Mouse (Mus musculus) forebrain, embryonic 15.5 days (tissue): ENCODE data around the gene Ano6. TPM values are rescaled to one million over a fixed set of nuclear protein-coding genes. Genes with fewer than 3 reads are reported as not detected.

Experiments used
- ATAC-seq: fragments of 200-750 bp; cut with Nextera tagmentation; replicated peaks from 2 replicates; pipeline ENCODE4 v1.8.0; 2017; ENCODE audit warnings: mild to moderate bottlenecking, moderate TSS enrichment, moderate library complexity
- H3K27ac ChIP-seq: fragments of 300-500 bp; sonication (generic); replicated peaks from 2 replicates; pipeline ENCODE4 v1.5.1; 2015; ENCODE audit warnings: mild to moderate bottlenecking, inconsistent platforms
- H3K27me3 ChIP-seq: fragments of 300-500 bp; sonication (generic); 2 replicates; pipeline ENCODE4 v1.6.1; 2015; ENCODE audit warnings: inconsistent platforms
- H3K36me3 ChIP-seq: fragments of 300-500 bp; sonication (generic); 2 replicates; pipeline ENCODE4 v1.6.1; 2015; ENCODE audit warnings: mild to moderate bottlenecking, inconsistent platforms
- H3K4me1 ChIP-seq: fragments of 300-500 bp; sonication (generic); 2 replicates; pipeline ENCODE4 v1.6.1; 2015; ENCODE audit warnings: inconsistent platforms
- H3K4me2 ChIP-seq: fragments of 300-500 bp; sonication (generic); replicated peaks from 2 replicates; pipeline ENCODE4 v1.6.1; 2015; ENCODE audit warnings: mild to moderate bottlenecking, inconsistent platforms
- H3K4me3 ChIP-seq: fragments of 300-500 bp; sonication (generic); 2 replicates; pipeline ENCODE4 v1.5.1; 2015; ENCODE audit warnings: mild to moderate bottlenecking, inconsistent platforms
- H3K9ac ChIP-seq: fragments of 300-500 bp; sonication (generic); replicated peaks from 2 replicates; pipeline ENCODE4 v1.6.1; 2015; ENCODE audit warnings: mild to moderate bottlenecking, inconsistent platforms
- H3K9me3 ChIP-seq: fragments of 300-500 bp; sonication (generic); 2 replicates; pipeline ENCODE4 v1.6.1; 2016; ENCODE audit warnings: inconsistent platforms
- WGBS: fragments of 180-500 bp; shearing (Covaris S2); methylation state at CpG from one replicate; pipeline ENCODE4 v1.1.7; 2015; ENCODE audit warnings: mixed read lengths; 5-methylcytosine and 5-hydroxymethylcytosine counted together
- microRNA-seq: library from miRNA; unstranded; fragments of <30 nt; microRNA quantifications from one replicate; pipeline ENCODE4, GENCODE M21; 2016
- polyA plus RNA-seq: library from polyadenylated mRNA; unstranded; fragments of >200 nt; fragmentation: Nextera tagmentation; extraction: Ambion mirVana; gene quantifications from 2 replicates; pipeline ENCODE4 v1.2.1, GENCODE M21; 2015

Gene Ano6
- polyA plus RNA-seq, 1 experiment from 2014 or later = 22.1 TPM

- Histone ChIP-seq H3K9me3 (no peaks in the 10 kb centered on the region), H3K27ac (no peak overlapping the region), H3K4me1 (no peaks in the 10 kb centered on the region), H3K27me3 (no peaks in the 10 kb centered on the region), H3K9ac (no peak overlapping the region), H3K4me3 (no peak overlapping the region), H3K4me2 (no peak overlapping the region), H3K36me3 (no peaks in the 10 kb centered on the region)
- 88% methylated on average over 6 of the region's 6 CpGs for WGBS
- ATAC-seq = no peak
Measured at GRCm38 (mm10) chr15:96002958-96003601, 212.4 kb downstream of the Ano6 start.

- Histone ChIP-seq H3K9me3 (no peaks in the 10 kb centered on the region; the same call in 1 of the 2 replicates), H3K4me1 (peaks cover 5% of the 10 kb centered on the region; the same call in 1 of the 2 replicates), H3K4me3 (no peak overlapping the region), H3K9ac (no peak overlapping the region), H3K27me3 (no peaks in the 10 kb centered on the region), H3K27ac (peak overlapping the region; percentile 63; the same call in 1 of the 2 replicates), H3K4me2 (no peak overlapping the region), H3K36me3 (no peaks in the 10 kb centered on the region)
- 87% methylated on average over 16 of the region's 16 CpGs for WGBS
- ATAC-seq = no peak
Measured at GRCm38 (mm10) chr15:96011640-96012390, 221.2 kb downstream of the Ano6 start.

- no peak overlapping the region for H3K9ac ChIP-seq
- H3K4me1 ChIP-seq = peaks cover 5% of the 10 kb centered on the region; the same call in 1 of the 2 replicates
- peak; percentile 78 for ATAC-seq
- 28% methylated on average over 8 of the region's 8 CpGs for WGBS
- peak overlapping the region; percentile 63; the same call in 1 of the 2 replicates for H3K27ac ChIP-seq
- H3K36me3 ChIP-seq = no peaks in the 10 kb centered on the region
- peak overlapping the region; percentile 19; the same call in 1 of the 2 replicates for H3K4me2 ChIP-seq
- no peaks in the 10 kb centered on the region for H3K27me3 ChIP-seq
- H3K9me3 ChIP-seq = no peaks in the 10 kb centered on the region; the same call in 1 of the 2 replicates
- H3K4me3 ChIP-seq = no peak overlapping the region
Measured at GRCm38 (mm10) chr15:96012391-96012775, 221.7 kb downstream of the Ano6 start.

- Histone ChIP-seq H3K4me3 (no peak overlapping the region), H3K4me2 (no peak overlapping the region), H3K27ac (no peak overlapping the region), H3K9ac (no peak overlapping the region), H3K4me1 (peaks cover 5% of the 10 kb centered on the region; the same call in 1 of the 2 replicates), H3K36me3 (no peaks in the 10 kb centered on the region), H3K9me3 (no peaks in the 10 kb centered on the region; the same call in 1 of the 2 replicates), H3K27me3 (no peaks in the 10 kb centered on the region)
- 94% methylated on average over 4 of the region's 4 CpGs for WGBS
- ATAC-seq = no peak
Measured at GRCm38 (mm10) chr15:96014501-96014900, 223.9 kb downstream of the Ano6 start.

- Histone ChIP-seq H3K27ac (no peak overlapping the region), H3K36me3 (no peaks in the 10 kb centered on the region), H3K4me1 (no peaks in the 10 kb centered on the region), H3K4me3 (no peak overlapping the region), H3K27me3 (no peaks in the 10 kb centered on the region), H3K9ac (no peak overlapping the region), H3K9me3 (no peaks in the 10 kb centered on the region; the same call in 1 of the 2 replicates), H3K4me2 (no peak overlapping the region)
- no peak for ATAC-seq
- WGBS = 93% methylated on average over 3 of the region's 3 CpGs
Measured at GRCm38 (mm10) chr15:96020465-96020864, 229.8 kb downstream of the Ano6 start.

GRCm38 (mm10) chr15:96021506-96021905 lies 230.9 kb downstream of the Ano6 start:
- Histone ChIP-seq H3K27ac (no peak overlapping the region), H3K27me3 (no peaks in the 10 kb centered on the region), H3K4me3 (no peak overlapping the region), H3K36me3 (no peaks in the 10 kb centered on the region), H3K4me1 (no peaks in the 10 kb centered on the region), H3K9me3 (no peaks in the 10 kb centered on the region; the same call in 1 of the 2 replicates), H3K4me2 (no peak overlapping the region), H3K9ac (no peak overlapping the region)
- WGBS = 49% methylated on average over 10 of the region's 10 CpGs
- ATAC-seq = no peak

Small RNAs within 50 kb of the gene (microRNA-seq; reads per million reads assigned to microRNA genes)
- not detected for gene Gm25070

Other genes starting within 250 kb of the Ano6 start
- 0.32 and 1.3 TPM in 2 replicates for gene Dbx2, start 134.9 kb upstream of the Ano6 start, polyA plus RNA-seq